Mouse (Mus musculus): Measurements from ENCODE around the gene Pbx1. TPM values are rescaled to one million over a fixed set of nuclear protein-coding genes. Genes with fewer than 3 reads are reported as not detected.

Pbx1 gene
- polyA plus RNA-seq, 1 experiment from 2014 or later: 2.0 TPM

- Histone ChIP-seq H3K4me3 (replicated peaks) (no peak overlapping the region), H3K27me3 (peaks cover 35% of the 10 kb centered on the region), H3K4me1 (replicated peaks) (peaks cover 27% of the 10 kb centered on the region), H3K27ac (replicated peaks) (no peak overlapping the region), H3K9me3 (replicated peaks) (no peaks in the 10 kb centered on the region), H3K36me3 (replicated peaks) (no peaks in the 10 kb centered on the region), H3K9ac (no peak overlapping the region), H3K4me2 (no peak overlapping the region)
- 94% methylated on average over 1 of the region's 1 CpGs for WGBS (ENCODE audit: insufficient replicate concordance)
- ATAC-seq (ENCODE audit: insufficient read depth): peak; percentile 56; the same call in 1 of the 2 replicates
Measured at GRCm38 (mm10) chr1:168322892-168323291, 109.2 kb downstream of the Pbx1 start.

DNA sequence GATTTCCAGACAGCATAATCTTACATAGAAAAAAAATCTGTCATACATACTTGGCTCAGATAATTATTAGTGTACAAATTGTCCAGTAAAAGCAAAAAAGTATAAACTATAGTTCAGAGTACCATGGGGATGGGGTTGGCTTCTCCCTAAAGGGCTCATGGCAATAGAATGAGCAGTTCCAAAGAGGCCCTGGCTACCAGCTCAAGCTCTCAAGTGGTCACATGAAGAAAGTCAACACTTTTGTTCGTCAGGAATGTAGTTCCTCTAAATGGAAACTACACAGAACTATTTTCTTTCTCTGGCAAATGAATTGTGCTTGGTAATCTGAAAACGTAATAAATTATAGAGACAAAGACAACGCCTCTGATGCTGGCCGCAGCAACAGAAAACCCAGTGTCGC lies 112.4 kb downstream of the Pbx1 start:
- WGBS (ENCODE audit: insufficient replicate concordance): 71% methylated on average over 5 of the region's 5 CpGs
- Histone ChIP-seq H3K4me3 (replicated peaks) (no peak overlapping the region), H3K27ac (replicated peaks) (no peak overlapping the region), H3K4me2 (no peak overlapping the region), H3K9ac (no peak overlapping the region), H3K27me3 (peaks cover 35% of the 10 kb centered on the region), H3K9me3 (replicated peaks) (no peaks in the 10 kb centered on the region), H3K4me1 (replicated peaks) (peaks cover 44% of the 10 kb centered on the region), H3K36me3 (replicated peaks) (no peaks in the 10 kb centered on the region)
- no peak for ATAC-seq (ENCODE audit: insufficient read depth)

GRCm38 (mm10) chr1:168318899-168319469 lies 113.1 kb downstream of the Pbx1 start:
- Histone ChIP-seq H3K27me3 (peaks cover 35% of the 10 kb centered on the region), H3K9ac (no peak overlapping the region), H3K4me2 (no peak overlapping the region), H3K4me3 (replicated peaks) (no peak overlapping the region), H3K9me3 (replicated peaks) (no peaks in the 10 kb centered on the region), H3K36me3 (replicated peaks) (no peaks in the 10 kb centered on the region), H3K27ac (replicated peaks) (no peak overlapping the region), H3K4me1 (replicated peaks) (peaks cover 51% of the 10 kb centered on the region)
- WGBS (ENCODE audit: insufficient replicate concordance): 64% methylated on average over 13 of the region's 13 CpGs
- no peak for ATAC-seq (ENCODE audit: insufficient read depth)

DNA sequence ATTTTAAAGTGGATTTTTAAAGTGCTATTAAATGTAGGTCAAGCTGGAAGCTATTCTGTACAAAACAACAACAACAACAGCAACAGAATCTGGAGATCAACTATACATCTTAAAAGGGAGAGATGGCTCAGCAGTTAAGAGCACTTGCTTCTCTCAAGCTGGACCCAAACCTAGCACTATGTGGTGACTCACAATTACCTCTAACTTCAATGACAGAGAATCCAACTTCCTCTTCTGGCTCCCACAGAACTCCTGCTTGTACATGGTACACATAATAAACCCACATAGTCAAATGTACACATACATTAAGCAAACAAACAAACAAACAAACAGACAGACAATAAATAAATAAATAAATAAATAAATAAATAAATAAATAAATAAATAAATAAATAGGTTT lies 118.3 kb downstream of the Pbx1 start:
- no peaks in the 10 kb centered on the region for H3K36me3 ChIP-seq (replicated peaks)
- ATAC-seq (ENCODE audit: insufficient read depth): no peak
- H3K4me1 ChIP-seq (replicated peaks): peaks cover 76% of the 10 kb centered on the region
- H3K4me3 ChIP-seq (replicated peaks): no peak overlapping the region
- no peaks in the 10 kb centered on the region for H3K9me3 ChIP-seq (replicated peaks)
- H3K27me3 ChIP-seq: peaks cover 13% of the 10 kb centered on the region; the same call in 1 of the 2 replicates
- no peak overlapping the region for H3K4me2 ChIP-seq
- H3K9ac ChIP-seq: no peak overlapping the region
- peak overlapping the region; percentile 92 for H3K27ac ChIP-seq (replicated peaks)

GRCm38 (mm10) chr1:168312710-168313447 lies 119.2 kb downstream of the Pbx1 start:
- Histone ChIP-seq H3K4me1 (replicated peaks) (peaks cover 84% of the 10 kb centered on the region), H3K27me3 (peaks cover 9% of the 10 kb centered on the region; the same call in 1 of the 2 replicates), H3K4me3 (replicated peaks) (no peak overlapping the region), H3K4me2 (peak overlapping the region; percentile 55), H3K9me3 (replicated peaks) (no peaks in the 10 kb centered on the region), H3K9ac (peak overlapping the region; percentile 6; the same call in 1 of the 2 replicates), H3K27ac (replicated peaks) (peak overlapping the region; percentile 92), H3K36me3 (replicated peaks) (no peaks in the 10 kb centered on the region)
- WGBS (ENCODE audit: insufficient replicate concordance): 46% methylated on average over 7 of the region's 7 CpGs
- ATAC-seq (ENCODE audit: insufficient read depth): peak; percentile 94

GRCm38 (mm10) chr1:168309101-168309521 lies 123.0 kb downstream of the Pbx1 start:
- Histone ChIP-seq H3K36me3 (replicated peaks) (no peaks in the 10 kb centered on the region), H3K27me3 (peaks cover 29% of the 10 kb centered on the region), H3K4me3 (replicated peaks) (no peak overlapping the region), H3K27ac (replicated peaks) (peak overlapping the region; percentile 51; the same call in 1 of the 2 replicates), H3K9ac (peak overlapping the region; percentile 35; the same call in 1 of the 2 replicates), H3K4me2 (peak overlapping the region; percentile 36), H3K4me1 (replicated peaks) (peaks cover 75% of the 10 kb centered on the region), H3K9me3 (replicated peaks) (no peaks in the 10 kb centered on the region)
- no peak for ATAC-seq (ENCODE audit: insufficient read depth)
- 28% methylated on average over 8 of the region's 8 CpGs for WGBS (ENCODE audit: insufficient replicate concordance)

DNA sequence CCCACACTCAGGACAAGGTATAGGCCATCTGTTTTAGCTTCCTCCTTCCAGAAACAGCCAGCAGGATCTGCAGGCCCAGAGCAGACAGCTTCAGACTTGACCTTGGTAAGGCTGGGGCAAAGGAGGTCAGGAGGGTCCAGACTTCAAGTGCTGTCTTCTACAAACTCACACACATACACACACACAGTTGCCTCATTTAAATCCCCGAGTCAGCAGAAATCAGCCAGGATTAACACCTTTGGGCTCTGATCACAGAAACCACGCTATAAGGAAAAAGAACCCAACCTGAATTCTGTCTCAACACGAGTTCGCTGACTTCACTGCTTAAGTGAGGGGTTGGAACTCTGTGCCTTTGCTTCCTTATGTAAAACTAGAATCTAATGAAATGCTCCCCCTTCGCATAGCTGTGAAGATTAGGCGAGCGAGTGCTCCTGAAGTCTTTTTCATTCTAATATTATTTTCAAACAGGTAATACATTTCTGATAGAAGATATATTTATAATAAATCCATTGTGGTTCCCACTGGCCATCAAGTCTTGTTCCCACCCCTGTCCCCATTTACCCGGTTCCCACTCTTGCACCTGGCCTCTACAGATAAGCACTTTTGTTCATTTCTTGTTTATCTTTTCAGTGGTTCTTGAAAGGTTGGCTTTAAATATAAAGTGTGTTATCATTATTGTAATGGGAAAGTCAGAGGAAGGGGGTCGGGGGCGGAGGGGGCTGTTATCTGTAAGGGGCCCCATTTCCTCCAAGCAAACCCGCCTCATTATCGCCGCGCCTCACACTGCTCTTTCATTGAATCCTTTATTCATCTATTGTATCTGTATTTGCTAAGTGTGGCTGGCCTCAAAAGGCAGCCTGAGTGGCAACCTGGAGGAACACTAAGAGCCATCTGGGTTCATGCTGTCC lies 124.5 kb downstream of the Pbx1 start:
- Histone ChIP-seq H3K4me1 (replicated peaks) (peaks cover 60% of the 10 kb centered on the region), H3K27ac (replicated peaks) (peak overlapping the region; percentile 61)

GRCm38 (mm10) chr1:168300505-168300904 lies 131.6 kb downstream of the Pbx1 start:
- no peak for ATAC-seq (ENCODE audit: insufficient read depth)
- Histone ChIP-seq H3K4me3 (replicated peaks) (no peak overlapping the region), H3K9ac (no peak overlapping the region), H3K27ac (replicated peaks) (no peak overlapping the region), H3K4me1 (replicated peaks) (peaks cover 11% of the 10 kb centered on the region; the same call in 1 of the 2 replicates), H3K36me3 (replicated peaks) (no peaks in the 10 kb centered on the region), H3K27me3 (peaks cover 10% of the 10 kb centered on the region; the same call in 1 of the 2 replicates), H3K4me2 (no peak overlapping the region), H3K9me3 (replicated peaks) (no peaks in the 10 kb centered on the region)
- WGBS (ENCODE audit: insufficient replicate concordance): 83% methylated on average over 6 of the region's 6 CpGs

More for the DNA sequence above, 124.5 kb downstream of the Pbx1 start:
- peak; percentile 44 for ATAC-seq (ENCODE audit: insufficient read depth)
- H3K4me3 ChIP-seq (replicated peaks): no peak overlapping the region
- H3K9me3 ChIP-seq (replicated peaks): no peaks in the 10 kb centered on the region
- peak overlapping the region; percentile 36 for H3K4me2 ChIP-seq
- H3K27me3 ChIP-seq: peaks cover 33% of the 10 kb centered on the region
- no peaks in the 10 kb centered on the region for H3K36me3 ChIP-seq (replicated peaks)
- H3K9ac ChIP-seq: peak overlapping the region; percentile 35
- WGBS (ENCODE audit: insufficient replicate concordance): 20% methylated on average over 14 of the region's 14 CpGs

DNA sequence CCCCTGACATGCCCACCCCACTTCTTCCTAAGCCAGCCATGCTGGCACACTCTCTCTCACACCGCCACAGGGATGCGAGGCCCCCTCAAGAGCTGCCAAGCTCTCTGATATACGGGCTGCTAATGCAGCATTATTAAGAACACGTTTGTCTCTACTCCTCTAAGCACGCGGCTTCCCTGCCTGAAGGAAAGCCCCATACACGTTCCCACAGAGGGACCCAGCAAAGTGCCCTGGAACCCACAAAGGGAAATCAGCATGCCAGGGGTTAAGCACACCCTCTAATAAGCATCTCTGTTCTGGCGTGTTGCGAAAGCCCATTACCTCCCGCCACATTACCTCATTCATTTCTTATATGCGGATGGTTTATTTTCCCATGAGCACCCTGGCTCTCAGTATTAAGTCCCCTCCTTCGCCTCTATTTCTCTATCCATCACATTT lies 132.1 kb downstream of the Pbx1 start:
- Histone ChIP-seq H3K4me1 (replicated peaks) (peaks cover 8% of the 10 kb centered on the region; the same call in 1 of the 2 replicates), H3K9ac (no peak overlapping the region), H3K4me2 (no peak overlapping the region), H3K9me3 (replicated peaks) (no peaks in the 10 kb centered on the region), H3K4me3 (replicated peaks) (no peak overlapping the region), H3K36me3 (replicated peaks) (no peaks in the 10 kb centered on the region), H3K27ac (replicated peaks) (no peak overlapping the region), H3K27me3 (0 out of 2 replicates have a peak, but pooled peaks cover 5% of the 10 kb centered on the region)
- no peak for ATAC-seq (ENCODE audit: insufficient read depth)
- WGBS (ENCODE audit: insufficient replicate concordance): 75% methylated on average over 12 of the region's 12 CpGs

DNA sequence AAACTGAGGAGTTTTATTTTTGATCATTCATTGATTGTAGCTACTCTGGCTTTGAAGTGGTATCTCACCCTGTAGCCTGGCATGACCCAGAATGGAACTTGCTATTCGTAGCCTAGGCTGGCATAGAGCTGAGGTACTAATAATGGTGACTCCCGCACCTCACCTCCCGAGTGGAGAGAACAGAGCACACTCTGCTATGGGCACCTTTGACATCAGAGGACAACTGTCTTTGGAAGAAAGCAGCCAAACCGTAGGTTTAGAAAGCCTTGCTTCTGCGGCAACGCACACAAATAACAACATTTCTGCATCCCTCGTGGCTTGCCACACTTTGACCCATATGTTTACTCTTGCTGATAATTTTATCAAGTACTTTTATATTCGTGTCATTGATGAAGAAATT lies 132.9 kb downstream of the Pbx1 start:
- Histone ChIP-seq H3K4me1 (replicated peaks) (peaks cover 10% of the 10 kb centered on the region; the same call in 1 of the 2 replicates), H3K27ac (replicated peaks) (no peak overlapping the region), H3K9me3 (replicated peaks) (no peaks in the 10 kb centered on the region), H3K9ac (no peak overlapping the region), H3K36me3 (replicated peaks) (no peaks in the 10 kb centered on the region), H3K4me3 (replicated peaks) (no peak overlapping the region), H3K4me2 (no peak overlapping the region), H3K27me3 (0 out of 2 replicates have a peak, but pooled peaks cover 5% of the 10 kb centered on the region)
- WGBS (ENCODE audit: insufficient replicate concordance): 70% methylated on average over 8 of the region's 8 CpGs
- no peak for ATAC-seq (ENCODE audit: insufficient read depth)
